Mouse (Mus musculus): ENCODE data around the gene Pik3c2b. TPM values are rescaled to one million over a fixed set of nuclear protein-coding genes. Genes with fewer than 3 reads are reported as not detected.

Pik3c2b gene
- polyA plus RNA-seq, 1 experiment from 2014 or later = 9.1 TPM

DNA sequence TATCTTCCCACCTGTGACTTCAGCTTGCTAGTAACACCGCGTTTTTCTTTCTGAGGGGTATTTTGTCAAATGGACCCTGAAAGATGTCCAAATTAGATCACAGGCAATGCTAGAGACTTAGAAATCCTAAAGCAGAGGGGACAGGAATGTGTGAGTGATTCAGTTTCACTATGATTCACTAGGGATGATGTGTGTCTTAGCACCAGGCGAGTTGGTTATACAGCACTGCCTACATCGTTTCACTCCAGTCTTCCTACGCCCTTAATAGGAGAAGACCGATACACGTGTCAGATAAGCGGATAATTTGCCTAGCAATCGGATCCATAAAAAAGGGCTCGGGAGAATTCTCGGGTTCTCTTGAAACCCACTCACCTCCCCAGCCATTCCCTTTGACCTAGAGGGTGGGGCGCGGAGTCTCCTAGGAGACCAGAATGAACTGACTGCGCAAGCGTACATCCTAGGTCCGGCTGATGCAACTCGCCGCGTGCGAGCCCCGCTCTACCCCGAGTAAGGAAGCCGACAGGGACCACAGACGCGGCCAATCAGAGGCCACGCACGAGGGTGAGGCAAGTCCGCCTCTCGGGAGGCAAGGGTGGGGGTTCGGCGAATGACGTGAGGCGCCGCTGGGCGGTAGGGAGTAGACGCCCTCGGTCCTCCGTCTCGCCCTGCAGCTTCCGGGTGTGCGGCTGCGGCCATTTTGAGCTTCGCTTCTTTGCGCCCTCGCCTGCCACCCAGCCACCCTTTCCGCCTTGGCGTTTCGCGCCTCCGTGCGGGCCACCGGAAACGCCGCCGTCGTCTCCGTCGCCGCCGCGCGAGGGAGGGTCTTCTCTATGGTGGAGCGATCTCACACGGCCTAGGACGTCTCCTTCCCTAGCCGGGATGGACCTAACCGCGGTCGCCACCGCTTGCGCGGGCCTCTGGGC is 85.4 kb downstream of the Pik3c2b start, which contains the start of gene Ppp1r15b:
Gene Ppp1r15b (plus strand): TSS at position 506 of the 923 bp plus-strand sequence.
- peak within 1 kb of the TSS; percentile 97 for H3K4me2 ChIP-seq (replicated peaks; ENCODE audit: low read depth, low read length)
- H3K4me1 ChIP-seq (ENCODE audit: control insufficient read depth, insufficient read depth, low read length) = peaks cover 17% of the 10 kb centered on the region
- peak within 1 kb of the TSS; percentile 92 for H3K27ac ChIP-seq (ENCODE audit: low read depth, low read length)
- peak; percentile 99 for ATAC-seq (ENCODE audit: low FRiP score, low TSS enrichment)
- no peaks in the 10 kb centered on the region for H3K9me3 ChIP-seq (ENCODE audit: control insufficient read depth, low read length)
- peak within 1 kb of the TSS; percentile 96 for H3K4me3 ChIP-seq (ENCODE audit: low read length)
- WGBS = under 1% methylated on average over 71 of the region's 72 CpGs
- peaks cover 10% of the 10 kb centered on the region; the same call in 1 of the 2 replicates for H3K36me3 ChIP-seq (ENCODE audit: control insufficient read depth, insufficient read depth, low read length)
- H3K27me3 ChIP-seq (ENCODE audit: control insufficient read depth, insufficient read depth, low read length) = no peaks in the 10 kb centered on the region
- peak within 1 kb of the TSS; percentile 97 for H3K9ac ChIP-seq (ENCODE audit: low read depth, low read length)

DNA sequence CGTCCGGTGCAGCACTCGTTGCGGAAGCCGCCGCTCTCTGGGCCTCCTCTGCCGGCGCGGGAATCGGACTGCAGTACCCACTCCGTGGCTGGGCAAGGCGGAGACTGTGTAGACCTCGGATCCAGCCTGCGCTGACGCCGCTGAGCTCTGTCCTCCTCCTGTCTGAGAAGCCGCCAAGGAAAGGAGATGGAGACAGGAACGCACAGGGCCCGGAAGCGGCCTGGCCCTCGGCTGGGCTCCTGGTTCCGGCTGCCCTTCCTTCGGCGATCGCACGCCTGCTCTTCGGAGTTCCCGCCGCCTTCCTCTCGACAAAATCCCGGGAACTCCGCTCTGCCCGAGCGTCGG is 86.1 kb downstream of the Pik3c2b start:
- Histone ChIP-seq H3K4me2 (replicated peaks; ENCODE audit: low read depth, low read length) (peak overlapping the region; percentile 97), H3K36me3 (ENCODE audit: control insufficient read depth, insufficient read depth, low read length) (peaks cover 14% of the 10 kb centered on the region; the same call in 1 of the 2 replicates), H3K27me3 (ENCODE audit: control insufficient read depth, insufficient read depth, low read length) (no peaks in the 10 kb centered on the region), H3K27ac (ENCODE audit: low read depth, low read length) (peak overlapping the region; percentile 92), H3K4me1 (ENCODE audit: control insufficient read depth, insufficient read depth, low read length) (peaks cover 19% of the 10 kb centered on the region), H3K4me3 (ENCODE audit: low read length) (peak overlapping the region; percentile 96), H3K9ac (ENCODE audit: low read depth, low read length) (peak overlapping the region; percentile 97), H3K9me3 (ENCODE audit: control insufficient read depth, low read length) (no peaks in the 10 kb centered on the region)
- WGBS = under 1% methylated on average over 33 of the region's 35 CpGs
- no peak for ATAC-seq (ENCODE audit: low FRiP score, low TSS enrichment)

- H3K4me2 ChIP-seq (replicated peaks; ENCODE audit: low read depth, low read length) = peak overlapping the region; percentile 97
- no peaks in the 10 kb centered on the region for H3K9me3 ChIP-seq (ENCODE audit: control insufficient read depth, low read length)
- peak overlapping the region; percentile 92 for H3K27ac ChIP-seq (ENCODE audit: low read depth, low read length)
- H3K36me3 ChIP-seq (ENCODE audit: control insufficient read depth, insufficient read depth, low read length) = peaks cover 18% of the 10 kb centered on the region; the same call in 1 of the 2 replicates
- H3K4me1 ChIP-seq (ENCODE audit: control insufficient read depth, insufficient read depth, low read length) = peaks cover 19% of the 10 kb centered on the region
- H3K4me3 ChIP-seq (ENCODE audit: low read length) = peak overlapping the region; percentile 96
- H3K9ac ChIP-seq (ENCODE audit: low read depth, low read length) = peak overlapping the region; percentile 97
- H3K27me3 ChIP-seq (ENCODE audit: control insufficient read depth, insufficient read depth, low read length) = no peaks in the 10 kb centered on the region
- WGBS = 0% methylated on average over 11 of the region's 11 CpGs
- ATAC-seq (ENCODE audit: low FRiP score, low TSS enrichment) = no peak
Observed at GRCm38 (mm10) chr1:133131936-133132335, 86.5 kb downstream of the Pik3c2b start.

- peak overlapping the region; percentile 97 for H3K9ac ChIP-seq (ENCODE audit: low read depth, low read length)
- peak overlapping the region; percentile 96 for H3K4me3 ChIP-seq (ENCODE audit: low read length)
- H3K9me3 ChIP-seq (ENCODE audit: control insufficient read depth, low read length) = no peaks in the 10 kb centered on the region
- H3K27ac ChIP-seq (ENCODE audit: low read depth, low read length) = no peak overlapping the region; the same call in 1 of the 2 replicates
- peaks cover 19% of the 10 kb centered on the region for H3K4me1 ChIP-seq (ENCODE audit: control insufficient read depth, insufficient read depth, low read length)
- H3K4me2 ChIP-seq (replicated peaks; ENCODE audit: low read depth, low read length) = peak overlapping the region; percentile 97
- ATAC-seq (ENCODE audit: low FRiP score, low TSS enrichment) = no peak
- H3K27me3 ChIP-seq (ENCODE audit: control insufficient read depth, insufficient read depth, low read length) = no peaks in the 10 kb centered on the region
- peaks cover 25% of the 10 kb centered on the region for H3K36me3 ChIP-seq (ENCODE audit: control insufficient read depth, insufficient read depth, low read length)
- WGBS = 10% methylated on average over 26 of the region's 26 CpGs
Observed at GRCm38 (mm10) chr1:133132388-133133326, 87.2 kb downstream of the Pik3c2b start.

- Histone ChIP-seq H3K27ac (ENCODE audit: low read depth, low read length) (no peak overlapping the region), H3K9me3 (ENCODE audit: control insufficient read depth, low read length) (no peaks in the 10 kb centered on the region), H3K4me1 (ENCODE audit: control insufficient read depth, insufficient read depth, low read length) (peaks cover 19% of the 10 kb centered on the region), H3K36me3 (ENCODE audit: control insufficient read depth, insufficient read depth, low read length) (peaks cover 33% of the 10 kb centered on the region), H3K4me3 (ENCODE audit: low read length) (peak overlapping the region; percentile 96), H3K27me3 (ENCODE audit: control insufficient read depth, insufficient read depth, low read length) (no peaks in the 10 kb centered on the region), H3K4me2 (replicated peaks; ENCODE audit: low read depth, low read length) (peak overlapping the region; percentile 97), H3K9ac (ENCODE audit: low read depth, low read length) (peak overlapping the region; percentile 97)
- WGBS = 4% methylated on average over 2 of the region's 2 CpGs
- no peak for ATAC-seq (ENCODE audit: low FRiP score, low TSS enrichment)
Observed at GRCm38 (mm10) chr1:133133425-133133824, 88.0 kb downstream of the Pik3c2b start.

GRCm38 (mm10) chr1:133134071-133134470 is 88.6 kb downstream of the Pik3c2b start:
- no peaks in the 10 kb centered on the region for H3K27me3 ChIP-seq (ENCODE audit: control insufficient read depth, insufficient read depth, low read length)
- H3K27ac ChIP-seq (ENCODE audit: low read depth, low read length) = no peak overlapping the region
- ATAC-seq (ENCODE audit: low FRiP score, low TSS enrichment) = no peak
- no peaks in the 10 kb centered on the region for H3K9me3 ChIP-seq (ENCODE audit: control insufficient read depth, low read length)
- peak overlapping the region; percentile 97 for H3K4me2 ChIP-seq (replicated peaks; ENCODE audit: low read depth, low read length)
- peaks cover 19% of the 10 kb centered on the region for H3K4me1 ChIP-seq (ENCODE audit: control insufficient read depth, insufficient read depth, low read length)
- H3K36me3 ChIP-seq (ENCODE audit: control insufficient read depth, insufficient read depth, low read length) = peaks cover 39% of the 10 kb centered on the region
- 7% methylated on average over 4 of the region's 4 CpGs for WGBS
- H3K4me3 ChIP-seq (ENCODE audit: low read length) = peak overlapping the region; percentile 96
- H3K9ac ChIP-seq (ENCODE audit: low read depth, low read length) = peak overlapping the region; percentile 97

DNA sequence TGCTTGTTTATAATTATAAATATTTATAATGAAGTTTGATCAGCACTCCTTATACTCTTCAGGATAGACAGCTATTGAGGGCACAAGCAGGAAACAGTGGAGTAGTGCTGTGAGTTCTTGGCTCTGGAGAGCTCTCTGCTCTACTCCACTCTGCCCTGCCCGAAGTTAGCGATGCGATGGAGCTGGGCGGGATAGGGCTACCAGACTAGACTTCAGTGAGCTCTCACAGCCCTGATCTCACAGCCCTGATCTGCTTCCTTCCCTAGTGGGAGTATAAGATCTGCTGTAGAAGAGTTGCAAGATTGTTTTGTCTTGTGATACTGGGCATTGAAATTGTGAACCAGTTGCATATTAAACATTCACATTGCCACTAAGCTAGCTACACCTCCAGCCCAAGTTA is 89.4 kb downstream of the Pik3c2b start:
- no peak for ATAC-seq (ENCODE audit: low FRiP score, low TSS enrichment)
- Histone ChIP-seq H3K4me2 (replicated peaks; ENCODE audit: low read depth, low read length) (peak overlapping the region; percentile 97), H3K4me1 (ENCODE audit: control insufficient read depth, insufficient read depth, low read length) (peaks cover 17% of the 10 kb centered on the region), H3K27me3 (ENCODE audit: control insufficient read depth, insufficient read depth, low read length) (no peaks in the 10 kb centered on the region), H3K9ac (ENCODE audit: low read depth, low read length) (peak overlapping the region; percentile 97; the same call in 1 of the 2 replicates), H3K9me3 (ENCODE audit: control insufficient read depth, low read length) (no peaks in the 10 kb centered on the region), H3K4me3 (ENCODE audit: low read length) (peak overlapping the region; percentile 96), H3K27ac (ENCODE audit: low read depth, low read length) (no peak overlapping the region), H3K36me3 (ENCODE audit: control insufficient read depth, insufficient read depth, low read length) (peaks cover 45% of the 10 kb centered on the region)
- 18% methylated on average over 4 of the region's 4 CpGs for WGBS

DNA sequence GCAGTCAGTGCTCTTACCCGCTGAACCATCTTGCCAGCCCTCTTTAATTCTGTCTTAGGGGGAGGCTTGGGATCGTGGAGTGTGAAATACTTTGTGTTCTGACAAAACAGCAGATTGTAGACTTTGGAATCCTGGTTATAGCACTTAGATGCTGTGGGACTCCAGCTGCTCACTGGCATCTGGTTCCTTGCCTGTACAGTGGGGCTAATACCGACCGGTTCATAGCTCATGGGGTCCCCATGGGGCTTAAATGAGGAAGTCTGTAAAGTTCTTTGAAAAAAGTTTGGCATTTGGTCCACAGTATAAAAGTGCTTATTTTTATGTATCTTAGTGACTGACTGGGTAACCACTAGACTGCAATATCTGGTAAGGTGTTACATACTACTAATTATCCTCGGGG is 90.3 kb downstream of the Pik3c2b start:
- peak overlapping the region; percentile 96; the same call in 1 of the 2 replicates for H3K4me3 ChIP-seq (ENCODE audit: low read length)
- H3K36me3 ChIP-seq (ENCODE audit: control insufficient read depth, insufficient read depth, low read length) = peaks cover 53% of the 10 kb centered on the region
- H3K4me2 ChIP-seq (replicated peaks; ENCODE audit: low read depth, low read length) = peak overlapping the region; percentile 97
- no peak overlapping the region for H3K27ac ChIP-seq (ENCODE audit: low read depth, low read length)
- H3K27me3 ChIP-seq (ENCODE audit: control insufficient read depth, insufficient read depth, low read length) = no peaks in the 10 kb centered on the region
- H3K9ac ChIP-seq (ENCODE audit: low read depth, low read length) = no peak overlapping the region
- no peak for ATAC-seq (ENCODE audit: low FRiP score, low TSS enrichment)
- H3K9me3 ChIP-seq (ENCODE audit: control insufficient read depth, low read length) = no peaks in the 10 kb centered on the region
- H3K4me1 ChIP-seq (ENCODE audit: control insufficient read depth, insufficient read depth, low read length) = peaks cover 10% of the 10 kb centered on the region
- WGBS = 64% methylated on average over 5 of the region's 5 CpGs

All from kidney, embryonic 14.5 days (tissue).